Comparison of ENCODE assay signal across 12 mouse cellular contexts in genomic region chr12:88850400-88851179, GRCm38 (mm10).
DNase-seq lines count a peak whose midpoint lies in the region; ATAC-seq and TF ChIP-seq lines count a peak whose summit lies in the region.
"Had no signal": no experiment of that assay in that cellular context is flagged by ENCODE, and none has a peak within 500 bp of the region (broad histone marks: within the 10 kb centered on the region; RNA-seq: fewer than 3 reads in every experiment).

No protein-coding gene starts in this region.

- ATAC-seq in hindbrain, embryonic 15.5 days (ENCODE audit: low FRiP score, low read depth): 0 out of 2 replicates have a peak, but pooled peaks have one; percentile 30
- ATAC-seq in neural tube, embryonic 13.5 days (ENCODE audit: low read depth): peak; percentile 59; the same call in 1 of the 2 replicates
- ATAC-seq in intestine, embryonic 16.5 days: no peak

- H3K9me3 ChIP-seq in hindbrain, embryonic 15.5 days: no peaks in the 10 kb centered on the region
- H3K9me3 ChIP-seq in neural tube, embryonic 13.5 days: no peaks in the 10 kb centered on the region
- H3K9me3 ChIP-seq in intestine, embryonic 16.5 days (ENCODE audit: control insufficient read depth, low read length): no peaks in the 10 kb centered on the region
- H3K9me3 ChIP-seq: embryonic facial prominence, embryonic 12.5 days had no signal

- intact Hi-C loops in gastrocnemius, postnatal 14 days (cut with DNase I; ENCODE audit: low total_unique reads): no loop called here

- peak overlapping the region; percentile 39; the same call in 1 of the 2 replicates for H3K27ac ChIP-seq in layer of hippocampus, adult 2 months
- no peak overlapping the region; the same call in 1 of the 2 replicates for H3K27ac ChIP-seq in hindbrain, embryonic 15.5 days (replicated peaks)
- H3K27ac ChIP-seq in neural tube, embryonic 13.5 days (replicated peaks): no peak overlapping the region
- H3K27ac ChIP-seq in intestine, embryonic 16.5 days (ENCODE audit: low read length): no peak overlapping the region
- H3K27ac ChIP-seq: embryonic facial prominence, embryonic 12.5 days had no signal

- no peak overlapping the region for H3K9ac ChIP-seq in hindbrain, embryonic 15.5 days
- H3K9ac ChIP-seq in neural tube, embryonic 13.5 days: no peak overlapping the region
- no peak overlapping the region for H3K9ac ChIP-seq in intestine, embryonic 16.5 days (ENCODE audit: low read depth, low read length)
- H3K9ac ChIP-seq: embryonic facial prominence, embryonic 12.5 days had no signal

- no peaks in the 10 kb centered on the region for H3K27me3 ChIP-seq in hindbrain, embryonic 15.5 days
- 0 out of 2 replicates have a peak, but pooled peaks cover 11% of the 10 kb centered on the region for H3K27me3 ChIP-seq in neural tube, embryonic 13.5 days
- no peaks in the 10 kb centered on the region for H3K27me3 ChIP-seq in intestine, embryonic 16.5 days (replicated peaks; ENCODE audit: control insufficient read depth, insufficient read depth, low read length)
- H3K27me3 ChIP-seq: embryonic facial prominence, embryonic 12.5 days had no signal

- H3K4me2 ChIP-seq in hindbrain, embryonic 15.5 days: no peak overlapping the region
- H3K4me2 ChIP-seq in neural tube, embryonic 13.5 days: no peak overlapping the region
- H3K4me2 ChIP-seq in intestine, embryonic 16.5 days (ENCODE audit: low read depth, low read length): no peak overlapping the region
- H3K4me2 ChIP-seq: embryonic facial prominence, embryonic 12.5 days had no signal

- H3K36me3 ChIP-seq in hindbrain, embryonic 15.5 days: no peaks in the 10 kb centered on the region
- no peaks in the 10 kb centered on the region for H3K36me3 ChIP-seq in neural tube, embryonic 13.5 days
- H3K36me3 ChIP-seq in intestine, embryonic 16.5 days (ENCODE audit: control insufficient read depth, insufficient read depth, low read length): no peaks in the 10 kb centered on the region
- H3K36me3 ChIP-seq: embryonic facial prominence, embryonic 12.5 days had no signal

- DNase-seq in layer of hippocampus, adult 2 months (ENCODE audit: low spot score in 2 of 2): no peak
- DNase-seq in layer of hippocampus, adult 8-10 months (ENCODE audit: low spot score in 2 of 2): no peak
- DNase-seq in embryo, embryonic 11.5 days (ENCODE audit: low read depth, low spot score): peak; percentile 11
- DNase-seq in gastrocnemius, postnatal 14 days: no peak
- DNase-seq: kidney, postnatal 14 days; lung, postnatal 4 days; right cerebral cortex, postnatal 14 days; thymus, postnatal 25 days had no signal

- TF ChIP-seq CTCF in layer of hippocampus, adult 2 months (conservative IDR thresholded peaks at IDR 0.05): no peak

- WGBS in hindbrain, embryonic 15.5 days: 30% methylated on average over 6 of the region's 6 CpGs
- 26% methylated on average over 6 of the region's 6 CpGs for WGBS in neural tube, embryonic 13.5 days
- 50% methylated on average over 6 of the region's 6 CpGs for WGBS in intestine, embryonic 16.5 days

- no peak overlapping the region for H3K4me3 ChIP-seq in layer of hippocampus, adult 2 months
- no peak overlapping the region for H3K4me3 ChIP-seq in hindbrain, embryonic 15.5 days
- H3K4me3 ChIP-seq in neural tube, embryonic 13.5 days: no peak overlapping the region
- H3K4me3 ChIP-seq in intestine, embryonic 16.5 days (ENCODE audit: low read length): no peak overlapping the region
- H3K4me3 ChIP-seq: embryonic facial prominence, embryonic 12.5 days had no signal

- peaks cover 12% of the 10 kb centered on the region; the same call in 1 of the 2 replicates for H3K4me1 ChIP-seq in hindbrain, embryonic 15.5 days (replicated peaks)
- peaks cover 22% of the 10 kb centered on the region for H3K4me1 ChIP-seq in neural tube, embryonic 13.5 days (replicated peaks)
- H3K4me1 ChIP-seq in intestine, embryonic 16.5 days (ENCODE audit: control insufficient read depth, insufficient read depth, low read length): no peaks in the 10 kb centered on the region
- H3K4me1 ChIP-seq: embryonic facial prominence, embryonic 12.5 days had no signal
